Mouse (Mus musculus) neural tube, embryonic 12.5 days (tissue): ENCODE data around the gene Acp7. TPM values are rescaled to one million over a fixed set of nuclear protein-coding genes. Genes with fewer than 3 reads are reported as not detected.

ENCODE experiments used
- ATAC-seq: fragments of 200-750 bp; cut with Nextera tagmentation; 2 replicates; pipeline ENCODE4 v1.8.0; 2017; ENCODE audit warnings: low read depth, mild to moderate bottlenecking, moderate TSS enrichment, moderate library complexity; ENCODE audit not compliant: low FRiP score
- H3K27ac ChIP-seq: fragments of 300-500 bp; sonication (generic); 2 replicates; pipeline ENCODE4 v1.5.1; 2016
- H3K27me3 ChIP-seq: fragments of 300-500 bp; sonication (generic); replicated peaks from 2 replicates; pipeline ENCODE4 v1.6.1; 2016; ENCODE audit warnings: mild to moderate bottlenecking
- H3K36me3 ChIP-seq: fragments of 300-500 bp; sonication (generic); 2 replicates; pipeline ENCODE4 v1.6.1; 2016; ENCODE audit warnings: mild to moderate bottlenecking
- H3K4me1 ChIP-seq: fragments of 300-500 bp; sonication (generic); 2 replicates; pipeline ENCODE4 v1.6.1; 2016
- H3K4me2 ChIP-seq: fragments of 300-500 bp; sonication (generic); replicated peaks from 2 replicates; pipeline ENCODE4 v1.6.1; 2016; ENCODE audit warnings: mild to moderate bottlenecking
- H3K4me3 ChIP-seq: fragments of 300-500 bp; sonication (generic); 2 replicates; pipeline ENCODE4 v1.5.1; 2016
- H3K9ac ChIP-seq: fragments of 300-500 bp; sonication (generic); 2 replicates; pipeline ENCODE4 v1.6.1; 2016; ENCODE audit warnings: mild to moderate bottlenecking
- H3K9me3 ChIP-seq: fragments of 300-500 bp; sonication (generic); 2 replicates; pipeline ENCODE4 v1.6.1; 2016; ENCODE audit warnings: mild to moderate bottlenecking
- WGBS: fragments of 180-500 bp; shearing (Covaris S2); methylation state at CpG from one replicate; pipeline ENCODE4 v1.1.7; 2016; 5-methylcytosine and 5-hydroxymethylcytosine counted together
- polyA plus RNA-seq: library from polyadenylated mRNA; unstranded; fragments of >200 nt; fragmentation: Nextera tagmentation; extraction: Ambion mirVana; gene quantifications from 2 replicates; pipeline ENCODE4 v1.2.1, GENCODE M21; 2016

Acp7 gene
- polyA plus RNA-seq, 1 experiment from 2014 or later: not detected

DNA sequence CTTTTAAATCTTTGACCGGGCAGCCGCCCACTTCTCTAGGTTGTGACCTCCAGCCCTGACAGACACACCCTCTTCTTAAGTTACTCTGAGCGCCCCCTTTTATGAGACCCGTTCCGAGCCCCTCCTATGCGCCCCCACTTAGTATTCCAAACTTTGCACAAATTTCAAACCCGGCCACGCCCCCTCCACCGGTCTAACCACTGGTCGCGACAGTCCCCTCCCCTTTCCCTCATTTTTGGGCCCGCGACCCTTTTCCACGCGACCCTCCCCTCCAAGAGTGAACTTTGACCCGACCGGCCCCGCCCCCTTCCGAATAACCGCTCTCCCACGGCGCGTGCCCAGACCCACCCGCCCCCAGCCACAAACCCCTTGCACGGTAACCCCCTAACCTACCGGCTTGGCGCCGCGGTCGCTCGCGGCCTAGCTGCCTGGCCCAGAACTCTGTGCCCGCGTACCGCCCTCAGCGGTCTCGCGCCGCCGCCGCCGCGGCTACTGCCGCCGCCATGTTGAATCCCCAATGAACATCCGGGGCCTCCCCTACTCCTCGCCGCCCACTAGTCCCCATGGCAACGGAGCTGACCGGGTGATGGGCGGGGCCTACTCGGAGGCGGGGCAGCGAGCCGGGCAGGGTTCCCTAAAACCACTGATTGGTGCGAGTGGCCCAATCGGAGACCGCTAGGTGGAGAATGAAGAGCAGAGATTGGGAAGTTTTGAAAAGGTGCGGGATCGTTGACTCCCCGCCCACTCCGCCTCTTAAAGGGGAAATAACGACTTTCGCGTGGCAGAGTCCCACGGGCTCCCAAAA is 33.3 kb downstream of the Acp7 start, which contains the start of the genes Samd4b and Pak4:
Samd4b (minus strand) TSS at position 503 of the 805 bp plus-strand sequence.
Pak4 (minus strand) TSS at position 544 of the 805 bp plus-strand sequence.
- H3K27ac ChIP-seq: peak within 1 kb of the TSS; percentile 62; the same call in 1 of the 2 replicates
- peak within 1 kb of the TSS; percentile 64 for H3K4me3 ChIP-seq
- ATAC-seq: peak; percentile 88
- peaks cover 39% of the 10 kb centered on the region for H3K4me1 ChIP-seq
- WGBS: under 1% methylated on average over 65 of the region's 66 CpGs
- 0 out of 2 replicates have a peak, but pooled peaks cover 3% of the 10 kb centered on the region for H3K36me3 ChIP-seq
- no peaks in the 10 kb centered on the region for H3K9me3 ChIP-seq
- H3K4me2 ChIP-seq: peak within 1 kb of the TSS; percentile 80
- H3K9ac ChIP-seq: peak within 1 kb of the TSS; percentile 73
- H3K27me3 ChIP-seq: no peaks in the 10 kb centered on the region

DNA sequence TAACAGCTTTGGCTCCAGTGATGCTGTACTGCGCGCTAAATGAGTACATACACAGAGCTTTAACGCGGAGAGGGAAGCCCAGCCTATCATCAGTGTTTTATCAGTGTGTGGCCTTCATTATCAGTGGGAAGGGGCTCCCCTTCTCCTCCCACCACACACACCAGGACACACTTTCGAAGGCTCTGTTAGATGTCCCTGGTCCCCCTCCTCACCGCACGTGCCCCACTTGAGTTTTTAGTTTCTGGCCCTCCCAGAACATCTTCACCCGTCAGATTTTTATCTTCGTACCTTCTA is 33.9 kb downstream of the Acp7 start:
- 6% methylated on average over 9 of the region's 9 CpGs for WGBS
- peak overlapping the region; percentile 80 for H3K4me2 ChIP-seq
- no peaks in the 10 kb centered on the region for H3K27me3 ChIP-seq
- no peak overlapping the region for H3K27ac ChIP-seq
- 0 out of 2 replicates have a peak, but pooled peaks cover 3% of the 10 kb centered on the region for H3K36me3 ChIP-seq
- peak; percentile 19; the same call in 1 of the 2 replicates for ATAC-seq
- peak overlapping the region; percentile 73 for H3K9ac ChIP-seq
- peaks cover 42% of the 10 kb centered on the region for H3K4me1 ChIP-seq
- H3K4me3 ChIP-seq: peak overlapping the region; percentile 64
- H3K9me3 ChIP-seq: no peaks in the 10 kb centered on the region

DNA sequence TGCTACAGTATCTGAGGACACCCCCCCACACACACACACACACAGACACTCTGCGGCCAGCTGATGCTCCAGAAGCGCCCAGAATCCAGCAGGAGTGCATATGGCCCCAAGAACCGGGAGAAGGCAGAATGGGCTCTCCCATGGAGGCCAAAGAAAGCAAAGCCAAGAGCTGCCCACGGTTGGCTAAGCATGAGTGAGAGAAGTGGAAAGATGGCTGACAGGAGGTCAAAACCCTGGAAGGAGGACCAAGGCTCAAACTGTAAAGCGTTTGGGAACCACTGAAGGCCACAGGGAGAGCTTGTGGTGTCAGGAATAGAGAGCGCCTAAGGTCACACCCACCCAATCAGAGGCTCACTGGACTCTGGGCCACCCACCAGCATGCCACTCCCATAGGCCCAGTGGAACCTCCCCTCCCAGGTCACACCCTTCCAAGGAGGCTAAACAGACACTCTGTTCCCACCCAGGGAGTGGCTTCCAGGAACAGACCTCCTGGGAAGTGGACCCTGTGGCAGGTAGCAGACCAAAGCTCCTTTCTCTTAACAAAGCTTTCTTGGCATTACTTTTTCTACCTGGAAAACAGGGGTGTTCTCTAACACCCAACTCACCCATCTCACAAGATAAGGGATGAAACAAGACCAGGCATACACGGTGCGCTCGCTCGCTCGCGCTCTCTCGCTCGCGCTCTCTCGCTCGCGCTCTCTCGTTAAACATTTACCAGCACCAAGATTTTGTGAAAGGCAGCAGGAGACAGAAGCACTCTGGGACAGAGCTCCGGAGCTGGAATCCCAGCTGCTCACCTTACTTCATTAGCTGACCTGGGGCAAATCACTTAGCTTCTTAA is 34.5 kb downstream of the Acp7 start:
- Histone ChIP-seq H3K4me3 (peak overlapping the region; percentile 64), H3K4me1 (peaks cover 42% of the 10 kb centered on the region), H3K27ac (no peak overlapping the region), H3K9me3 (no peaks in the 10 kb centered on the region), H3K36me3 (0 out of 2 replicates have a peak, but pooled peaks cover 3% of the 10 kb centered on the region), H3K27me3 (no peaks in the 10 kb centered on the region), H3K9ac (peak overlapping the region; percentile 73), H3K4me2 (peak overlapping the region; percentile 80)
- 36% methylated on average over 20 of the region's 20 CpGs for WGBS
- no peak for ATAC-seq

DNA sequence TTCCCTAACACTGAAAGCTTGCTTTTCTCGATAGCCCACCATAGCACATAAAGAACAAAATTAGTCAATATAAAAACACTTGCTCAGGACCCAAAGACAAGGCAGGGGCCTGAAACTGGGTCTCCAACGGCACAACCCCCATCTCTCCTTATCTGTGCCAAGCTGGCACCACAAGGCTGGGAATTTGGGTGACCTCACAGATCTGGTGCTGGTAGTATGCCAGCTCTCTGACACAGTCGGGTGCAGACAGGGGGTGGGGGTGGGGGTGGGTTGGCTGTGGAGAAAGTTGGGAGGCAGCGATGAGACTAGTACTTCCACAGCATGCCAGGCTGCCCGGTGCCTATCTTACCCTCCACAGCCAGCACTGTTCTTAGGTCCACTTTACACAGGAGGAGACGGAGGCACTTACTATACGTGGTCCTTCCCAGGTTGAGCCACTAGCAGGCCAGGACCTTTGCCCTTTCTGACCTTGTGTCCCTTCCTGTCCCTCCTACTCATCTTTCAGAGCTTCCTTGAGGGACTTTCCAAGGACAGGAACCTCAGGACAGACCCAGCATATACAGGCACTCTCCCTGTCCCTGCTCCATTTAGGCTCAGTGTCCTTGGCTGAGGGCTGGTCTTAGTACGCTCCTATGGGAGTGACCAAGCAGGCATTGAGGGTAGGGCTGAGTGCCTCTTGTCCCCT is 35.2 kb downstream of the Acp7 start:
- H3K27me3 ChIP-seq: no peaks in the 10 kb centered on the region
- peaks cover 46% of the 10 kb centered on the region for H3K4me1 ChIP-seq
- H3K4me3 ChIP-seq: peak overlapping the region; percentile 64; the same call in 1 of the 2 replicates
- WGBS: 82% methylated on average over 8 of the region's 8 CpGs
- 0 out of 2 replicates have a peak, but pooled peaks cover 3% of the 10 kb centered on the region for H3K36me3 ChIP-seq
- H3K4me2 ChIP-seq: peak overlapping the region; percentile 80
- H3K9me3 ChIP-seq: no peaks in the 10 kb centered on the region
- ATAC-seq: no peak
- no peak overlapping the region for H3K27ac ChIP-seq
- H3K9ac ChIP-seq: no peak overlapping the region

DNA sequence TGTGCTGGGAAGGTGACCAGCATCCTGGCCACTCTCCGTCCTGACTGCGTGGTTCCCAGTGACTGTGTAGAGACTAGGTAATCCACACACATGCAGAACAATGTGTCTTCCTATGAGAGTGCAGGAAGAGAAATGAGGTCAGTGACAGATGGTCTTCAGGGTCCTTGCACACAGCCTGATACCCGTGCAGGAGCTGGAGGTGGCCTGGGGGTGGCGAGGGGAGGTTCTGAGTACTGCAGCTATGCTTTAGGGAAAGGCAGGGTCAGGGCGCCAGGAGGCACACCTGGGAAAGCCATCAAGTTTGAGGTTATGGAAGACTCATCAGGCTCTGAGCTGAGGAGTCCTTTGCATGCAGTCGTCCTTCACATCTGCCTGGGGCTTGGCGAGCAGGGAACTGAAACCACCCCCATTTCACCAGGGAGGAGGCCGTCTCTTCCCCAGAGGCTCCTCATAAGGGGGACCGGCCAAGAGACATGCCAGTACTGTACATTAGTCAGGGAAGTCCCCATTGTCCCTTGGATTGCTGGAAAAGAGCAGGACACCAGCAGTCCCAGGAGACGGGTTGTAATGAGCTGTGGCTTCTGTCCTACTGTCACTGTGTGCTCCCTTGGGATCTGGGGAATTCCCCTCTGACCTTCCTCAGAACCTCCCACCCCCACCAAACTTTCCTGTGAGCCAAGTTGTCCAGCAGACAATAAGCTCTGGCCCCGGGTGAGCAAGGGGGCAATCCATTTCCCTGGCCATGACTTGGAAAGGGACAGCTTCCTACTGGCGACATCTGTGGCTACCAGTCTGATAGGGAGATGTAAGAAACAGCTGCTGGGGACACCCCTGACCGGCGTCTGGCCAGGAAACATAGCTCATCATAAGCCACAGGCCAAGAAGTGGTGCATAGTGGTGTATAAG is 37.7 kb downstream of the Acp7 start:
- 0 out of 2 replicates have a peak, but pooled peaks cover 3% of the 10 kb centered on the region for H3K36me3 ChIP-seq
- no peak for ATAC-seq

DNA sequence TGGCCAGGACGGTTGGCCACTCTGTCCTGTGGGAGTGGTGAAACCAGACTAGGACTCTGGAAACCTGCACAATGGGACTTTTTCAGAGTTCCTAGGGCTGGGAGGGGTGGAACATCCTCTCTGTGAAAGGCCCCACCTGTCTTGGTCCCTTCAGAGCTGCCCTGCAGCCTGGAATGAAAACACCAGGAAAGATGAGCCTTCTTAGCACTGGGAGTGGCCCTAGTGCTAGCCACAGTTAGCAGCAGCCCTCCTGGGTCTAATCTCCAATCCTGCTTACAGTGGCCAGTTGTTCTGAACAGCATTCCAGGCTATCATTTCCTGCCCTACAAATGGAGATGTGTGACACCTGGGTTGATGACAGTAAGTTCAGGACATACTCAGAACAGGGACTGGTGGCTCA is 39.3 kb downstream of the Acp7 start:
- no peak overlapping the region for H3K4me3 ChIP-seq
- no peak overlapping the region for H3K27ac ChIP-seq
- no peak for ATAC-seq
- H3K4me1 ChIP-seq: peaks cover 56% of the 10 kb centered on the region
- H3K9me3 ChIP-seq: no peaks in the 10 kb centered on the region
- WGBS: 81% methylated on average over 1 of the region's 1 CpGs
- H3K36me3 ChIP-seq: 0 out of 2 replicates have a peak, but pooled peaks cover 3% of the 10 kb centered on the region
- H3K9ac ChIP-seq: no peak overlapping the region
- no peaks in the 10 kb centered on the region for H3K27me3 ChIP-seq
- no peak overlapping the region for H3K4me2 ChIP-seq

More for the DNA sequence above, 37.7 kb downstream of the Acp7 start:
- Histone ChIP-seq H3K27me3 (no peaks in the 10 kb centered on the region), H3K9ac (no peak overlapping the region), H3K4me3 (no peak overlapping the region), H3K9me3 (no peaks in the 10 kb centered on the region), H3K4me2 (0 out of 2 replicates have a peak overlapping the region, but pooled peaks have one; percentile 20), H3K27ac (no peak overlapping the region), H3K4me1 (peaks cover 48% of the 10 kb centered on the region)
- 41% methylated on average over 14 of the region's 14 CpGs for WGBS

DNA sequence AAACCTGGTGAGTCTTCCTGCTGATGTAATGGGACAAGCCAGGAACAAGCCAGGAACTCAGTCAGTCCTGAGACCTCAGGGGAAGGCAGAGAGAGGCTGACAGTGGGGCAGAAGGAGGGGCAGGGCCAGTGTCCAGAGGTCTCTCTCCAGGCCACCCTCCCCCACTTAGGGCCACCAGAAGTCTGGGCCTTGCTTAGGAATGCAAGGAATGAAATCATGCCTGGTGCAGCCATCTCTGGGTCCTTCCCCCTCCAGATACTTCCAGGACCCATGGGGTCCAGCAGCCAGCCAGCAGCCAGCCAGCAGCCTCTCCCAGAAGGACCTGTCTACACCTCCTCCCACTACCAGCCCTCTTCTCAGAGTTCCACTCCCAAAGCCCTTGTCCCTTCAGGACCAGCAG is 43.5 kb downstream of the Acp7 start:
- no peak overlapping the region for H3K27ac ChIP-seq
- no peaks in the 10 kb centered on the region for H3K36me3 ChIP-seq
- H3K27me3 ChIP-seq: no peaks in the 10 kb centered on the region
- no peak overlapping the region for H3K9ac ChIP-seq
- no peak overlapping the region for H3K4me3 ChIP-seq
- H3K4me1 ChIP-seq: peaks cover 42% of the 10 kb centered on the region
- H3K4me2 ChIP-seq: no peak overlapping the region
- ATAC-seq: no peak
- H3K9me3 ChIP-seq: no peaks in the 10 kb centered on the region

DNA sequence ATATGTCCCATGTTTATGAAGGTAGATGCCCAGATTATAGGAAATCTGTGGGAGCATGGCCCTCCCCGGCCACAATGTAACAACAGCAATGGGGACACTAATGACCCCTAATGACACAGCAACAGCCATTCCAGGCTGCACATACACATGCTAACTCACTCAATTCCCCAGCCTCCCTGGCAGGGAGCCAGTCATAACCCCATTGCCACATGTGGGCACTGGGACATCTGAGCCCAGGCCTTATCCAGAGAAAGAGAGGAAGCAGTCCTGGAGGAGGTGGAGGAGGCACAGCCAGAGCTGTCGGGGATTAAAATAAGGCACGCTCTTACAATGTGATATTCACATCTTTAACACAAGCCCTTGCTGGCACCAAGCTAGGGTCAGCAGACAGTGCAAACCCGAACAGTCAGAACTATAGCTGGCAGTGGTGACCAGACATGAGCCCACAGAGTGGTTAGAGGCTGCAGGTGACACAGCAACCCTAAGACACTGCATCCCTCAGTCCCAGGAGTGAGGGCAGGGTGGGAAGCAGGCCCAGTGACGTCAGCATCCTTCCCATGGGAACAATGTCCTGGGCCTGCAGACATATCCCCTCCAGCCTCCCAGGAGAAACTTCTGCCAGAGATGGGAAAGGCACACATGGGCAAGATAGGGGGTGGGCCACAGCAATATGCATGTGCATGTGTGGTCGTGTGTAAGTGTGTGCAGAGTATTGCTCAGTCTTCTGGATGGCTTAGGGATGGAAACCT is 44.3 kb downstream of the Acp7 start:
- Histone ChIP-seq H3K27ac (no peak overlapping the region), H3K4me2 (no peak overlapping the region), H3K9ac (no peak overlapping the region), H3K4me1 (peaks cover 41% of the 10 kb centered on the region), H3K27me3 (no peaks in the 10 kb centered on the region), H3K4me3 (no peak overlapping the region), H3K9me3 (no peaks in the 10 kb centered on the region), H3K36me3 (no peaks in the 10 kb centered on the region)
- ATAC-seq: no peak
- WGBS: 62% methylated on average over 6 of the region's 6 CpGs

DNA sequence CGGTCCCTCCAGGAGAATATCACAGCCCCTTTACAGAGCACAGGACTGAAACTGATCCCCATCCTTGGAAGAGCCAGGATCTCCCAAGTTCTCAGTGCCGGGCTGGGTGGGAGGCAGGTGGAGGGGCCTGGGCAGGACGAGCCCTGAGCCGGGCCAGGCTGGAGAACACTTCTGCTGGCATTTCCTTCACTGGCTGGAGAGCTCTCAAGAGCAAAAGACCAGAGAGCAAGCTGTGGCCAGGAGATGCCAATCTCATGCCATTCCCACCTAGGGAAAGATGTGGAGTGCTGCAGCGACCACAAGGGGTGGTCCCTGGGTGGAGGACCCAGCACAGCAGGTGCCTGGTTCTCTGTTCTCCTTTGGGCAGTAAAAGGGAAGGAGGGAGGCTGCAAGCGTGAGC is 46.1 kb downstream of the Acp7 start:
- H3K27ac ChIP-seq: no peak overlapping the region
- no peaks in the 10 kb centered on the region for H3K9me3 ChIP-seq
- no peak overlapping the region for H3K9ac ChIP-seq
- H3K4me3 ChIP-seq: no peak overlapping the region
- no peak for ATAC-seq
- WGBS: 81% methylated on average over 6 of the region's 6 CpGs
- H3K4me2 ChIP-seq: no peak overlapping the region
- peaks cover 37% of the 10 kb centered on the region for H3K4me1 ChIP-seq
- H3K27me3 ChIP-seq: no peaks in the 10 kb centered on the region
- H3K36me3 ChIP-seq: no peaks in the 10 kb centered on the region; the same call in 1 of the 2 replicates

DNA sequence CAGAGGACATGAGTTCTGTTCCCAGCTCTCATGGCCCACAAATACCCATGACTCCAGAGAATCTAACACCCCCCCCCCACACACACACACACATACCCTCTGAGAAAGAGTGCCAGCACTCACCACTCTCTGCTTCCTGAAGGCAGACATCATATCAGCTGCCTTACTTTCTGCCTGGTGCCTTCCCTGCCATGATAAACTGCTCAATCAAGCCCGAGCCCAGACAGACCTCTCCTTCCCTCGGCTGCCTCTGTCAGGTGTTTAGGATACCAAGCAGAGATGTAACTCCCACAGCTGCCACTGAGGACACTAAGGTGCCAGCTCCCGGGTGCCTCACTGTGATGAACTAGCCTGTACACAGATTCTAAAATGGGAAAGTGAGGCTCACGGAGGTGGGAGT is 46.7 kb downstream of the Acp7 start:
- Histone ChIP-seq H3K4me1 (peaks cover 42% of the 10 kb centered on the region), H3K9me3 (no peaks in the 10 kb centered on the region)

More for the DNA sequence above, 46.7 kb downstream of the Acp7 start:
- H3K27ac ChIP-seq: no peak overlapping the region
- no peaks in the 10 kb centered on the region for H3K27me3 ChIP-seq
- H3K4me2 ChIP-seq: no peak overlapping the region
- no peak for ATAC-seq
- H3K4me3 ChIP-seq: no peak overlapping the region
- H3K9ac ChIP-seq: no peak overlapping the region
- WGBS: 79% methylated on average over 4 of the region's 4 CpGs
- no peaks in the 10 kb centered on the region; the same call in 1 of the 2 replicates for H3K36me3 ChIP-seq
